Mouse (Mus musculus) hindbrain, postnatal 0 days (tissue): Measurements from ENCODE around the gene Axdnd1. TPM values are rescaled to one million over a fixed set of nuclear protein-coding genes. Genes with fewer than 3 reads are reported as not detected.

Experiments
- ATAC-seq: fragments of 200-750 bp; cut with Nextera tagmentation; 2 replicates; pipeline ENCODE4 v1.8.0; 2017; ENCODE audit warnings: mild to moderate bottlenecking, moderate TSS enrichment, moderate library complexity
- DNase-seq: peaks from one replicate; pipeline ENCODE4 v3.0.0-alpha.2; 2015; ENCODE audit warnings: low spot score
- H3K27ac ChIP-seq: fragments of 300-500 bp; sonication (generic); 2 replicates; pipeline ENCODE4 v1.5.1; 2014; ENCODE audit warnings: mild to moderate bottlenecking
- H3K27me3 ChIP-seq: fragments of 300-500 bp; sonication (generic); 2 replicates; pipeline ENCODE4 v1.6.1; 2014; ENCODE audit warnings: low read length, mixed read lengths; ENCODE audit not compliant: insufficient read depth
- H3K36me3 ChIP-seq: fragments of 300-500 bp; sonication (generic); 2 replicates; pipeline ENCODE4 v1.6.1; 2014; ENCODE audit warnings: low read length, mixed read lengths; ENCODE audit not compliant: insufficient read depth
- H3K4me1 ChIP-seq: fragments of 300-500 bp; sonication (generic); 2 replicates; pipeline ENCODE4 v1.6.1; 2014; ENCODE audit warnings: antibody characterized with exemption, low read length, mixed read lengths; ENCODE audit not compliant: insufficient read depth
- H3K4me2 ChIP-seq: fragments of 300-500 bp; sonication (generic); 2 replicates; pipeline ENCODE4 v1.6.1; 2014; ENCODE audit warnings: low read depth, mild to moderate bottlenecking, low read length, moderate library complexity, mixed read lengths
- H3K4me3 ChIP-seq: fragments of 300-500 bp; sonication (generic); 2 replicates; pipeline ENCODE4 v1.5.1; 2014; ENCODE audit warnings: low read length
- H3K9ac ChIP-seq: fragments of 300-500 bp; sonication (generic); replicated peaks from 2 replicates; pipeline ENCODE4 v1.6.1; 2014; ENCODE audit warnings: mild to moderate bottlenecking, low read length, moderate library complexity, mixed read lengths
- H3K9me3 ChIP-seq: fragments of 300-500 bp; sonication (generic); 2 replicates; pipeline ENCODE4 v1.6.1; 2016; ENCODE audit warnings: low read length, mixed read lengths
- CTCF ChIP-seq: IDR thresholded peaks from 2 replicates; pipeline ENCODE4 v1.5.1; 2016; ENCODE audit warnings: antibody characterized with exemption, control low read depth, low read depth
- WGBS: fragments of 180-500 bp; shearing (Covaris S2); extraction: QIAGEN DNeasy Blood & Tissue Kit; methylation state at CpG from one replicate; pipeline ENCODE4 v1.1.7; 2014; 5-methylcytosine and 5-hydroxymethylcytosine counted together
- polyA plus RNA-seq: library from polyadenylated mRNA; unstranded; fragments of >200 nt; fragmentation: Nextera tagmentation; extraction: Ambion mirVana; gene quantifications from 2 replicates; pipeline ENCODE4 v1.2.1, GENCODE M21; 2015
- total RNA-seq: library from RNA; depleted of rRNA; stranded (reverse); fragments of >200 nt; gene quantifications from 2 replicates; pipeline ENCODE4 v1.2.3, GENCODE M21; 2014; rRNA removed

The Axdnd1 gene
- total RNA-seq, result 0.16 TPM in 1 of 2 replicates, not detected in the other
- 0.33 and 0.40 TPM in 2 replicates for polyA plus RNA-seq

GRCm38 (mm10) chr1:156420671-156421297 lies at the start of gene Axdnd1:
Axdnd1 (minus strand) TSS chr1:156421159.
- peak; percentile 38 for TF ChIP-seq CTCF
- ATAC-seq, result peak; percentile 94
- under 1% methylated on average over 44 of the region's 44 CpGs for WGBS
- Histone ChIP-seq H3K9me3 (no peaks in the 10 kb centered on the region), H3K27me3 (no peaks in the 10 kb centered on the region), H3K4me3 (peak within 1 kb of the TSS; percentile 49), H3K27ac (peak within 1 kb of the TSS; percentile 36; the same call in 1 of the 2 replicates), H3K4me2 (peak within 1 kb of the TSS; percentile 72), H3K36me3 (no peaks in the 10 kb centered on the region), H3K9ac (peak within 1 kb of the TSS; percentile 28), H3K4me1 (no peaks in the 10 kb centered on the region)
- DNase-seq, result peak; percentile 91

DNA sequence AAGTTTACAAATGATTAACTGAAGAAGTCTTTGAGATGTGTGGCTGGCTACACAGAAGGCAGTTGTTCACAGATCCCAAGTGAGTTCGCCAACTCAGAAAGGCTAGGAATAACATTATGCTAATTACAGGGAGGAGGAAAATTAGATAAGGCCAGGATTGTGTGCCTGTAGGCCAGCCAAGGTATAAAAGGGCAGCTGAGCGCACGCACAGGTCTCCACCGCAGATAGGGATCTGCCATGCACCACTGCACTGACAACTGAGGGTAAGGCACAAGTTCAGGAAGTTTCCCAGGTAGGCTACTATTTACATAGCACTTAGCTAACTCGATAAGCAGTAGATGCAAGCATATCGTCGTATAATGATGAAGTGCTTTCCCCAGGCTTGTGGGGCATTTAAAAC lies 49.6 kb upstream of the Axdnd1 start:
- TF ChIP-seq CTCF, result no peak
- H3K4me2 ChIP-seq, result no peak overlapping the region
- 81% methylated on average over 7 of the region's 7 CpGs for WGBS
- peaks cover 5% of the 10 kb centered on the region; the same call in 1 of the 2 replicates for H3K9me3 ChIP-seq
- no peak overlapping the region for H3K9ac ChIP-seq
- no peaks in the 10 kb centered on the region for H3K27me3 ChIP-seq
- no peak for DNase-seq
- ATAC-seq, result no peak
- H3K4me1 ChIP-seq, result no peaks in the 10 kb centered on the region
- H3K27ac ChIP-seq, result no peak overlapping the region
- no peaks in the 10 kb centered on the region for H3K36me3 ChIP-seq
- H3K4me3 ChIP-seq, result no peak overlapping the region

- ATAC-seq, result no peak
- no peak overlapping the region for H3K4me3 ChIP-seq
- TF ChIP-seq CTCF, result no peak
- H3K4me1 ChIP-seq, result no peaks in the 10 kb centered on the region
- H3K9ac ChIP-seq, result no peak overlapping the region
- no peaks in the 10 kb centered on the region for H3K27me3 ChIP-seq
- WGBS, result 85% methylated on average over 3 of the region's 3 CpGs
- H3K9me3 ChIP-seq, result peaks cover 5% of the 10 kb centered on the region; the same call in 1 of the 2 replicates
- DNase-seq, result no peak
- no peak overlapping the region for H3K4me2 ChIP-seq
- no peaks in the 10 kb centered on the region for H3K36me3 ChIP-seq
- no peak overlapping the region for H3K27ac ChIP-seq
Measured at GRCm38 (mm10) chr1:156468576-156468975, 47.6 kb upstream of the Axdnd1 start.

DNA sequence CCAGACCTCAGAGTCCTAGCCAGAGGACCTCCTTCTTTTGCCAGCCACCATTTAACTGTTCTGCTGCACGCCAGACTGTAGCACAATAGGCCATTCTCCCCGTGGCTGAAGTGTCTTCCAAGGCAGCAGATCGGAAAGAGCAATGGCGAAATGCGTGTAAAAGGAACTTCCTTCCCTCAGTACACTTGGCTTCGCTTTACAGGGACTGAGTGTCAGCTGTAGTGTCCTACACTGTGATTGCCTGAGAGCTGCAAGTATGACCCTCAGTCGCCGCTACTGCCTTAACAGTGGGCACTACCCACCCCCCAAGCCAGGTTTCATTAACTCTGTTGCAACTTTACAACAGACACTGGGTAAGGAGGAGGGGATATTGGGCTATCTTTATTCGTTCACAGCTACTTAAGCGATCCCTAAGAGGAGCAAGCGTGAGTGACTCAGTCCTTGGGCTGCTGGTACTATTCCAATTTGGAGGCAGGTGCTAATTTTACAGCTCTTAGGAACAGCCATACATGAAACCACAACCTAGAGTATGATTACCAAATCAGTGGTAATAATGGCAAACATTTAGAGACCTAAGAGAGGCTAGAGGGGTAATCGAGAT lies 46.8 kb upstream of the Axdnd1 start:
- H3K36me3 ChIP-seq, result no peaks in the 10 kb centered on the region
- 84% methylated on average over 12 of the region's 12 CpGs for WGBS
- H3K27ac ChIP-seq, result no peak overlapping the region
- H3K27me3 ChIP-seq, result no peaks in the 10 kb centered on the region
- H3K4me1 ChIP-seq, result no peaks in the 10 kb centered on the region
- H3K9me3 ChIP-seq, result peaks cover 5% of the 10 kb centered on the region; the same call in 1 of the 2 replicates
- DNase-seq, result no peak
- no peak for TF ChIP-seq CTCF
- no peak overlapping the region for H3K4me2 ChIP-seq
- no peak overlapping the region for H3K9ac ChIP-seq
- no peak for ATAC-seq
- H3K4me3 ChIP-seq, result no peak overlapping the region

DNA sequence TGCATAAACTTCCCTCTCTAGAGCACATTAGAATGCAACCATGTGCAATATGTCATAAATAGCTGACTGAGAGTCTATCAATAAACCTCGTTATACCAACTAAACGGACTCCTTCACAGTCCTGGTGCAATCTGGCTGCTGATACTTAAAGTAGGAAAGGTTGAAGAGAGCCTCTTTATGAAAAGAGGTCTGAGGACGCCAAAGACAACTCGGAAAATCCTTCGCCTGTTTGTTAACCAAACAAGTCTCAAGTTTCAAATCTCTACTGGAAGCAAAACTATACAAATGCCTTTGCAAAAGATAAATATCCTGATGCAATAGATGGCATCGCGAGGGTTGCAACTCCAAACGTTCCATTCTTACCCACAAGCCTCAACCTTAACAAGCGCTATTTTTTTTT lies 44.0 kb upstream of the Axdnd1 start:
- H3K4me1 ChIP-seq, result no peaks in the 10 kb centered on the region
- H3K4me2 ChIP-seq, result no peak overlapping the region
- TF ChIP-seq CTCF, result no peak
- H3K27ac ChIP-seq, result no peak overlapping the region
- no peaks in the 10 kb centered on the region for H3K27me3 ChIP-seq
- H3K9ac ChIP-seq, result no peak overlapping the region
- no peak for ATAC-seq
- WGBS, result 91% methylated on average over 9 of the region's 9 CpGs
- H3K36me3 ChIP-seq, result no peaks in the 10 kb centered on the region
- peaks cover 5% of the 10 kb centered on the region; the same call in 1 of the 2 replicates for H3K9me3 ChIP-seq
- H3K4me3 ChIP-seq, result no peak overlapping the region
- no peak for DNase-seq

DNA sequence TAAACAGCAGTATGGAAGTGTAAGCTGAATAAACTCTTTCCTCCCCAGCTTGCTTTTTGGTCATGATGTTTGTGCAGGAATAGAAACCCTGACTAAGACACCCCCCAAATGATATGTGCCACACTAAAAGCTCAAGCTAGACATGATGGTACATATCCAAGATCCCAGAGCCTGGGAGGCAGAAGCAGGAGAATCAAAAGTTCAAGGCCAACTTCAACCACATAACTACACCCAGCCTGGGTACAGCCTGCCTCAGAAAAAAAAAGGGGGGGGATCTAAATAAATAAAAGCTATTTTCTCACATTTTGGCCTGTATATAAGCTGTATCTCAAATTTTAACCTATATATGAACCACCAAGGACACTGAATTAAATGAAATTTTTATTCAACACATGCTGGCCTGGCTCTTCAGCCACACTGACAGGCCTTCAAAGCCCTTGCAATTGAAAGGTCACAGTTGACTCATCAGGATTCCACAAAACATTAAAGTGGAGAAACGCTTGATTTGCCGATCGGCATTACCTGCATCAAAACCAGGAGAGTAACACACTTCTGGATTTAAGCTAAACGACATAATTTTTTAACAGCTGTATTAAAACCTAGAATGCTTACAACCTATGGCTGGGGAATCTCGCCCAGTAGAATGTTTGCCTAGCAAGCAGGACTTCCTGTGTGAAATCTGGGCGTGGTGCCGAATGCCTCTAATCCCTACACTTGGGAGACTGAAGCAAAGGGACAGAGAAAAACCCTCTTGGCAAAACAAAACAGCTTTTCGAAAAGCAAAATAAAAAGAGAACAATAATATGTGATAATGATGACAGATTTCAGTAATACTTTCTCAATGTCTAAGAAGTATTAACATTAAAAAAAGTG lies 43.3 kb upstream of the Axdnd1 start:
- H3K4me2 ChIP-seq, result no peak overlapping the region
- H3K36me3 ChIP-seq, result no peaks in the 10 kb centered on the region
- no peaks in the 10 kb centered on the region for H3K4me1 ChIP-seq
- peaks cover under 1% of the 10 kb centered on the region; the same call in 1 of the 2 replicates for H3K9me3 ChIP-seq
- H3K9ac ChIP-seq, result no peak overlapping the region
- no peaks in the 10 kb centered on the region for H3K27me3 ChIP-seq
- no peak overlapping the region for H3K4me3 ChIP-seq
- ATAC-seq (no peak), DNase-seq (no peak)
- WGBS, result 90% methylated on average over 8 of the region's 8 CpGs
- no peak overlapping the region for H3K27ac ChIP-seq
- no peak for TF ChIP-seq CTCF
